Mouse (Mus musculus) kidney, adult 9 months (tissue): ENCODE data around the gene Zdhhc3.

ENCODE experiments used
- DNase-seq: peaks from one replicate; pipeline ENCODE4 v3.0.0; 2022

The Zdhhc3 gene

GRCm38 (mm10) chr9:123112805-123113521 lies at the start of gene Zdhhc3, which contains the start of gene Exosc7:
Zdhhc3 (minus strand) TSS chr9:123113205.
Exosc7 (plus strand) TSS chr9:123113215.
- peak; percentile 82 for DNase-seq

- no peak for DNase-seq
Measured at GRCm38 (mm10) chr9:123161792-123162191, 48.8 kb upstream of the Zdhhc3 start.

- peak; percentile 87 for DNase-seq
Measured at GRCm38 (mm10) chr9:123159330-123159729, 46.3 kb upstream of the Zdhhc3 start.

- peak; percentile 48 for DNase-seq
Measured at GRCm38 (mm10) chr9:123158125-123158836, 45.3 kb upstream of the Zdhhc3 start.

- DNase-seq, result no peak
Measured at GRCm38 (mm10) chr9:123157699-123158098, 44.7 kb upstream of the Zdhhc3 start.

- peak; percentile 40 for DNase-seq
Measured at GRCm38 (mm10) chr9:123156910-123157361, 43.9 kb upstream of the Zdhhc3 start.

GRCm38 (mm10) chr9:123153121-123153520 lies 40.1 kb upstream of the Zdhhc3 start:
- peak; percentile 57 for DNase-seq

- no peak for DNase-seq
Measured at GRCm38 (mm10) chr9:123152026-123152425, 39.0 kb upstream of the Zdhhc3 start.

- no peak for DNase-seq
Measured at GRCm38 (mm10) chr9:123151561-123151960, 38.6 kb upstream of the Zdhhc3 start.

- DNase-seq, result peak; percentile 74
Measured at GRCm38 (mm10) chr9:123150241-123151020, 37.4 kb upstream of the Zdhhc3 start, which contains the start of gene Clec3b. Clec3b (plus strand) TSS chr9:123150946.

- DNase-seq, result no peak
Measured at GRCm38 (mm10) chr9:123148430-123148829, 35.4 kb upstream of the Zdhhc3 start.

GRCm38 (mm10) chr9:123139887-123140614 lies 27.0 kb upstream of the Zdhhc3 start:
- DNase-seq, result no peak

GRCm38 (mm10) chr9:123138891-123139474 lies 26.0 kb upstream of the Zdhhc3 start:
- DNase-seq, result peak; percentile 43

- DNase-seq, result no peak
Measured at GRCm38 (mm10) chr9:123136953-123137682, 24.1 kb upstream of the Zdhhc3 start.

- no peak for DNase-seq
Measured at GRCm38 (mm10) chr9:123132994-123133393, 20.0 kb upstream of the Zdhhc3 start.

- DNase-seq, result no peak
Measured at GRCm38 (mm10) chr9:123127663-123128062, 14.7 kb upstream of the Zdhhc3 start.

- DNase-seq, result no peak
Measured at GRCm38 (mm10) chr9:123124413-123124981, 11.5 kb upstream of the Zdhhc3 start.

- peak; percentile 36 for DNase-seq
Measured at GRCm38 (mm10) chr9:123123571-123124412, 10.8 kb upstream of the Zdhhc3 start.

GRCm38 (mm10) chr9:123123017-123123416 lies 10.0 kb upstream of the Zdhhc3 start:
- DNase-seq, result no peak

- peak; percentile 8 for DNase-seq
Measured at GRCm38 (mm10) chr9:123115566-123115965, 2.6 kb upstream of the Zdhhc3 start.
